Mouse (Mus musculus) liver, embryonic 16.5 days (tissue): ENCODE results near the gene Serac1. TPM values are rescaled to one million over a fixed set of nuclear protein-coding genes. Genes with fewer than 3 reads are reported as not detected.
A peak's percentile ranks its signal among the peaks of the same experiment; 100 is the strongest.

Experiments used
- ATAC-seq: fragments of 200-750 bp; cut with Nextera tagmentation; 2 replicates; pipeline ENCODE4 v1.8.0; 2017; ENCODE audit warnings: low read depth, mild to moderate bottlenecking, moderate number of reproducible peaks, moderate library complexity
- H3K27ac ChIP-seq: fragments of 300-500 bp; sonication (generic); 2 replicates; pipeline ENCODE4 v1.5.1; 2014; ENCODE audit warnings: mild to moderate bottlenecking, low read length
- H3K27me3 ChIP-seq: fragments of 300-500 bp; sonication (generic); 2 replicates; pipeline ENCODE4 v1.6.1; 2014; ENCODE audit warnings: low read depth, low read length, mixed read lengths; ENCODE audit not compliant: control insufficient read depth, insufficient read depth
- H3K36me3 ChIP-seq: fragments of 300-500 bp; sonication (generic); 2 replicates; pipeline ENCODE4 v1.6.1; 2014; ENCODE audit warnings: mild to moderate bottlenecking; ENCODE audit not compliant: control insufficient read depth, insufficient read depth
- H3K4me1 ChIP-seq: fragments of 300-500 bp; sonication (generic); 2 replicates; pipeline ENCODE4 v1.6.1; 2014; ENCODE audit warnings: low read depth, low read length, mixed read lengths; ENCODE audit not compliant: control insufficient read depth
- H3K4me2 ChIP-seq: fragments of 300-500 bp; sonication (generic); 2 replicates; pipeline ENCODE4 v1.6.1; 2014; ENCODE audit warnings: low read depth, low read length, mixed read lengths
- H3K4me3 ChIP-seq: fragments of 300-500 bp; sonication (generic); 2 replicates; pipeline ENCODE4 v1.5.1; 2014; ENCODE audit warnings: low read depth, mild to moderate bottlenecking, low read length
- H3K9ac ChIP-seq: fragments of 300-500 bp; sonication (generic); 2 replicates; pipeline ENCODE4 v1.6.1; 2014; ENCODE audit warnings: low read depth, low read length
- H3K9me3 ChIP-seq: fragments of 300-500 bp; sonication (generic); replicated peaks from 2 replicates; pipeline ENCODE4 v1.6.1; 2016; ENCODE audit warnings: low read length; ENCODE audit not compliant: control insufficient read depth
- WGBS: fragments of 180-500 bp; shearing (Covaris S2); extraction: QIAGEN DNeasy Blood & Tissue Kit; methylation state at CpG from one replicate; pipeline ENCODE4 v1.1.7; 2014; ENCODE audit not compliant: insufficient replicate concordance; 5-methylcytosine and 5-hydroxymethylcytosine counted together
- polyA plus RNA-seq: library from polyadenylated mRNA; unstranded; fragments of >200 nt; fragmentation: Nextera tagmentation; extraction: Ambion mirVana; gene quantifications from 2 replicates; pipeline ENCODE4 v1.2.1, GENCODE M21; 2015

The Serac1 gene
- 0.96 and 1.0 TPM in 2 replicates for polyA plus RNA-seq

- peak within 1 kb of the TSS; percentile 96 for H3K27ac ChIP-seq
- under 1% methylated on average over 70 of the region's 70 CpGs for WGBS
- H3K36me3 ChIP-seq = peaks cover 4% of the 10 kb centered on the region
- peak within 1 kb of the TSS; percentile 86 for H3K4me3 ChIP-seq
- H3K4me1 ChIP-seq = peaks cover 10% of the 10 kb centered on the region; the same call in 1 of the 2 replicates
- peak within 1 kb of the TSS; percentile 94 for H3K4me2 ChIP-seq
- H3K27me3 ChIP-seq = no peaks in the 10 kb centered on the region
- peak; percentile 98 for ATAC-seq
- H3K9ac ChIP-seq = peak within 1 kb of the TSS; percentile 88
- H3K9me3 ChIP-seq = no peaks in the 10 kb centered on the region
These were observed at the start of gene Serac1, which contains the start of gene Gtf2h5 for GRCm38 (mm10) chr17:6079287-6080122. Gene Serac1, minus strand, starts transcription at chr17:6079741. Gene Gtf2h5, plus strand, starts transcription at chr17:6079786.

- Histone ChIP-seq H3K4me2 (no peak overlapping the region), H3K27ac (no peak overlapping the region), H3K9ac (no peak overlapping the region), H3K9me3 (no peaks in the 10 kb centered on the region), H3K27me3 (no peaks in the 10 kb centered on the region), H3K4me3 (no peak overlapping the region), H3K36me3 (no peaks in the 10 kb centered on the region), H3K4me1 (no peaks in the 10 kb centered on the region)
- WGBS = 32% methylated on average over 3 of the region's 3 CpGs
- no peak for ATAC-seq
These were observed 48.5 kb upstream of the Serac1 start for GRCm38 (mm10) chr17:6128039-6128438.

- WGBS = 59% methylated on average over 3 of the region's 3 CpGs
- Histone ChIP-seq H3K4me3 (no peak overlapping the region), H3K9me3 (no peaks in the 10 kb centered on the region), H3K9ac (no peak overlapping the region), H3K36me3 (no peaks in the 10 kb centered on the region), H3K27me3 (no peaks in the 10 kb centered on the region), H3K4me1 (no peaks in the 10 kb centered on the region), H3K27ac (no peak overlapping the region), H3K4me2 (no peak overlapping the region)
- ATAC-seq = no peak
These were observed 45.9 kb upstream of the Serac1 start for GRCm38 (mm10) chr17:6125441-6125840.

GRCm38 (mm10) chr17:6123776-6124175, 44.2 kb upstream of the Serac1 start:
- Histone ChIP-seq H3K36me3 (no peaks in the 10 kb centered on the region), H3K4me2 (no peak overlapping the region), H3K27me3 (no peaks in the 10 kb centered on the region), H3K9ac (no peak overlapping the region), H3K4me1 (no peaks in the 10 kb centered on the region), H3K9me3 (no peaks in the 10 kb centered on the region), H3K27ac (no peak overlapping the region), H3K4me3 (no peak overlapping the region)
- 80% methylated on average over 4 of the region's 4 CpGs for WGBS
- no peak for ATAC-seq

GRCm38 (mm10) chr17:6118861-6119260, 39.3 kb upstream of the Serac1 start:
- Histone ChIP-seq H3K36me3 (no peaks in the 10 kb centered on the region), H3K4me3 (no peak overlapping the region), H3K9me3 (no peaks in the 10 kb centered on the region), H3K9ac (no peak overlapping the region), H3K4me1 (no peaks in the 10 kb centered on the region), H3K27ac (no peak overlapping the region), H3K27me3 (no peaks in the 10 kb centered on the region), H3K4me2 (no peak overlapping the region)
- WGBS = 65% methylated on average over 4 of the region's 4 CpGs
- no peak for ATAC-seq

- ATAC-seq = no peak
- Histone ChIP-seq H3K36me3 (no peaks in the 10 kb centered on the region), H3K27me3 (no peaks in the 10 kb centered on the region), H3K9ac (no peak overlapping the region), H3K4me1 (no peaks in the 10 kb centered on the region), H3K9me3 (no peaks in the 10 kb centered on the region), H3K4me2 (no peak overlapping the region), H3K27ac (no peak overlapping the region), H3K4me3 (no peak overlapping the region)
- 73% methylated on average over 3 of the region's 3 CpGs for WGBS
These were observed 38.4 kb upstream of the Serac1 start for GRCm38 (mm10) chr17:6117917-6118316.

GRCm38 (mm10) chr17:6117148-6117725, 37.7 kb upstream of the Serac1 start:
- H3K27me3 ChIP-seq = no peaks in the 10 kb centered on the region
- no peak for ATAC-seq
- H3K9me3 ChIP-seq = no peaks in the 10 kb centered on the region
- no peak overlapping the region for H3K27ac ChIP-seq
- H3K9ac ChIP-seq = no peak overlapping the region
- H3K36me3 ChIP-seq = no peaks in the 10 kb centered on the region
- WGBS = 66% methylated on average over 4 of the region's 4 CpGs
- no peak overlapping the region for H3K4me3 ChIP-seq
- H3K4me2 ChIP-seq = no peak overlapping the region
- no peaks in the 10 kb centered on the region for H3K4me1 ChIP-seq

GRCm38 (mm10) chr17:6115085-6115484, 35.5 kb upstream of the Serac1 start:
- ATAC-seq = no peak

GRCm38 (mm10) chr17:6113653-6114052, 34.1 kb upstream of the Serac1 start:
- no peaks in the 10 kb centered on the region for H3K27me3 ChIP-seq
- H3K36me3 ChIP-seq = no peaks in the 10 kb centered on the region
- H3K4me1 ChIP-seq = no peaks in the 10 kb centered on the region
- no peak overlapping the region for H3K4me3 ChIP-seq
- no peak overlapping the region for H3K27ac ChIP-seq
- H3K4me2 ChIP-seq = no peak overlapping the region
- no peak for ATAC-seq
- whole genome bisulfite sequencing = 61% methylated on average over 6 of the region's 6 CpGs
- H3K9me3 ChIP-seq = no peaks in the 10 kb centered on the region
- no peak overlapping the region for H3K9ac ChIP-seq

More at GRCm38 (mm10) chr17:6115085-6115484, 35.5 kb upstream of the Serac1 start:
- no peak overlapping the region for H3K27ac ChIP-seq
- H3K4me2 ChIP-seq = no peak overlapping the region
- no peaks in the 10 kb centered on the region for H3K36me3 ChIP-seq
- no peaks in the 10 kb centered on the region for H3K9me3 ChIP-seq
- 79% methylated on average over 8 of the region's 9 CpGs for WGBS
- no peak overlapping the region for H3K9ac ChIP-seq
- H3K27me3 ChIP-seq = no peaks in the 10 kb centered on the region
- no peaks in the 10 kb centered on the region for H3K4me1 ChIP-seq
- H3K4me3 ChIP-seq = no peak overlapping the region
